Mouse (Mus musculus) spleen, embryonic (tissue): ENCODE data around the gene Pdap1.

ENCODE experiments used
- CTCF ChIA-PET: fragments of 350-600 bp; sonication (Branson Sonifier 250); formaldehyde crosslinking; loops from one replicate; lab custom pipeline; 2022; lab: Charles Lee

Pdap1 gene

GRCm38 (mm10) chr5:145083632-145084451, 56.2 kb downstream of the Pdap1 start, which contains the start of the genes Arpc1a and Kpna7:
Gene Arpc1a (plus strand): TSS chr5:145083830.
Gene Kpna7 (minus strand): TSS chr5:145084030.
- CTCF ChIA-PET: no interaction called here

- CTCF ChIA-PET: interaction anchor here (0.7 kb wide), 1 partner anchor 28 kb away, joined by 10 read pairs; no protein-coding TSS in a partner anchor
Observed at GRCm38 (mm10) chr5:145083201-145083600, 56.8 kb downstream of the Pdap1 start.

GRCm38 (mm10) chr5:145081866-145082613, 58.0 kb downstream of the Pdap1 start:
- CTCF ChIA-PET: no interaction called here
